9 mouse cellular contexts compared by ENCODE assay signal in the genomic region with DNA sequence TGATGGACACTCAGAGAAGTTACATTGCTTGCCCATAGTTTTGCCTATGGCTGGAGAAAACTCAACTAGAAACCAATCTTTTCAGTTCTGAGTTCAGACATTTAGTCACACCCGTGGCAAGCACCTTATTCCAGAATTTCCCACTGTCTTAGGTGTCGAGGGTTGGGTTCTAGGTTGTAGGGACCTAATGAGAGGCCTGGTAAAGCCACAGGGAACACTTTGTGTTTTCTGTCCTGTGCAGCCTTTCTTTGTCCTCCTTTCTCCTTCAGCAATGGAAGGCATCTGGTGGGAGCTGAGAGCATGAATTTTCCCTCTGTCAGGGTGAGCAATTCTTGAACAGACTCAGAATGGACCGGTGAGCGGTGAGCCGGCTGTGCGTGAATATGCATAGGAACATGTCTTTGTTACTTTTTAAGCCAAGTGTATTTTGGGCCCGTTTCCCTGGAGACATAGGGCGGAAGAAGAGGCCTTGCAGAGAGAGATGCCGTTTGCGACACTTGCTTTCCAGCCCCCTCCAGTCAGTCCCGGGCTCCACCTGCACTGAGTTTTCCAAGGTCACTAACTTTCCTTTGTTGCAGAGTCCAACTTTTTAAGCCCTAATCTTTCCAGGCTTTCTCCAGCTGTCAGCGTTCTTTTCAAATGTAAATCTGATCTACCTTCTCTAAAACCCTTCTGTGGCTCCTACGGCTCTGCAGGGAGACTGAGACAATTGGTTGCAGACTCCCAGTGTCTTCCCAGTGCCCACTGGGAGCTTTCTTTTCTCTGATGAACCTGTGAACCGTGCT. TPM values are rescaled to one million over a fixed set of nuclear protein-coding genes. Genes with fewer than 3 reads are reported as not detected.
DNase-seq lines count a peak whose midpoint lies in the region; ATAC-seq and TF ChIP-seq lines count a peak whose summit lies in the region.
"Had no signal": no experiment of that assay in that cellular context is flagged by ENCODE, and none has a peak within 500 bp of the region (broad histone marks: within the 10 kb centered on the region; RNA-seq: fewer than 3 reads in every experiment).

No protein-coding gene starts in this region.

- H3K36me3 ChIP-seq in heart, embryonic 12.5 days: no peaks in the 10 kb centered on the region

- TF ChIP-seq CTCF in cortical plate, adult 2 months (IDR thresholded peaks at IDR 0.05; ENCODE audit: extremely low read depth, insufficient read depth, low read length): no peak

- H3K27me3 ChIP-seq in heart, embryonic 12.5 days (replicated peaks): no peaks in the 10 kb centered on the region

- WGBS in heart, embryonic 12.5 days: 31% methylated on average over 14 of the region's 14 CpGs

- H3K4me3 ChIP-seq in cortical plate, adult 2 months (ENCODE audit: insufficient read depth, low read length): no peak overlapping the region
- H3K4me3 ChIP-seq in heart, embryonic 12.5 days: no peak overlapping the region

- H3K9ac ChIP-seq in heart, embryonic 12.5 days: no peak overlapping the region
- H3K9ac ChIP-seq: liver, embryonic 14.5 days had no signal

- no peak for ATAC-seq in erythroid progenitor cell, adult 5-6 weeks (replicated peaks; ENCODE audit: low FRiP score, poor library complexity, severe bottlenecking)
- ATAC-seq in heart, embryonic 12.5 days (ENCODE audit: insufficient number of reproducible peaks, low FRiP score): no peak

- TF ChIP-seq POLR2A in cortical plate, adult 2 months (IDR thresholded peaks at IDR 0.05; ENCODE audit: extremely low read depth, insufficient read depth, low read length): peak; percentile 64

- H3K4me1 ChIP-seq in cortical plate, adult 2 months (ENCODE audit: control insufficient read depth, insufficient read depth, low read length): peaks cover 4% of the 10 kb centered on the region; the same call in 1 of the 2 replicates
- no peaks in the 10 kb centered on the region for H3K4me1 ChIP-seq in heart, embryonic 12.5 days (replicated peaks)

- H3K9me3 ChIP-seq in heart, embryonic 12.5 days (replicated peaks): no peaks in the 10 kb centered on the region

- peak overlapping the region; percentile 52 for H3K27ac ChIP-seq in cortical plate, adult 2 months (ENCODE audit: insufficient read depth, low read length)
- H3K27ac ChIP-seq in heart, embryonic 12.5 days (ENCODE audit: poor library complexity, severe bottlenecking): no peak overlapping the region
- H3K27ac ChIP-seq: liver, embryonic 14.5 days had no signal

- DNase-seq in kidney, postnatal 10 days: peak; percentile 24
- no peak for DNase-seq in kidney, adult 18-20 months
- DNase-seq in frontal cortex, postnatal 14 days (ENCODE audit: low spot score in 2 of 2): peak; percentile 47 to 56
- DNase-seq in right cerebral cortex, adult 18-20 months: peak; percentile 86
- DNase-seq in gastrocnemius, postnatal 25 days: no peak

- no peak overlapping the region; the same call in 1 of the 2 replicates for H3K4me2 ChIP-seq in heart, embryonic 12.5 days

RNA-seq across cellular contexts. Expression of a gene that starts 30.0 kb away (rescaled TPM):
- polyA plus RNA-seq in cortical plate, adult 2 months (2012; rRNA removed): 304 and 313 TPM in 2 replicates
- not detected for total RNA-seq in gastrocnemius, postnatal 25 days (2021)
- not detected in 2 replicates for total RNA-seq in erythroid progenitor cell, adult 5-6 weeks (2015; ENCODE audit: low replicate concordance)
- total RNA-seq in erythroid progenitor cell, adult 5-6 weeks (2017; ENCODE audit: low replicate concordance): not detected in 2 replicates
- not detected in 2 replicates for polyA plus RNA-seq in heart, embryonic 12.5 days (2016; fragmentation: Nextera tagmentation; extraction: Ambion mirVana)

RNA-seq across cellular contexts. Expression of a gene that starts 33.4 kb away (rescaled TPM):
- 8.1 and 8.8 TPM in 2 replicates for polyA plus RNA-seq in cortical plate, adult 2 months (2012; rRNA removed)
- not detected for total RNA-seq in gastrocnemius, postnatal 25 days (2021)
- not detected in 2 replicates for total RNA-seq in erythroid progenitor cell, adult 5-6 weeks (2015; ENCODE audit: low replicate concordance)
- total RNA-seq in erythroid progenitor cell, adult 5-6 weeks (2017; ENCODE audit: low replicate concordance): not detected in 2 replicates
- polyA plus RNA-seq in heart, embryonic 12.5 days (2016; fragmentation: Nextera tagmentation; extraction: Ambion mirVana): 0.28 TPM in 1 of 2 replicates, not detected in the other
- polyA plus RNA-seq: liver, embryonic 14.5 days had no signal

RNA-seq across cellular contexts. Expression of a gene that starts 53.0 kb away (rescaled TPM):
- polyA plus RNA-seq in cortical plate, adult 2 months (2012; rRNA removed): 1.2 and 2.2 TPM in 2 replicates
- total RNA-seq in gastrocnemius, postnatal 25 days (2021): under 1 TPM; 0.46 TPM
- not detected in 2 replicates for total RNA-seq in erythroid progenitor cell, adult 5-6 weeks (2015; ENCODE audit: low replicate concordance)
- total RNA-seq in erythroid progenitor cell, adult 5-6 weeks (2017; ENCODE audit: low replicate concordance): not detected in 2 replicates
- polyA plus RNA-seq in heart, embryonic 12.5 days (2016; fragmentation: Nextera tagmentation; extraction: Ambion mirVana): 0.41 and 1.3 TPM in 2 replicates

Comparison
In these comparisons a context has a peak if more than half of its experiments do, and no peak if none do; other contexts are left out.
1. DNase-seq: peak in kidney, postnatal 10 days (single experiment), frontal cortex, postnatal 14 days (2 of 2) and right cerebral cortex, adult 18-20 months (single experiment); none in kidney, adult 18-20 months (single experiment) and gastrocnemius, postnatal 25 days (single experiment).